Mouse (Mus musculus) ovary, postnatal 36 days (tissue): ENCODE data around the gene Rsph1.

ENCODE experiments used
- DNase-seq: peaks from one replicate; pipeline ENCODE4 v3.0.0; 2022; ENCODE audit warnings: low spot score, mixed read lengths

Rsph1 gene

DNA sequence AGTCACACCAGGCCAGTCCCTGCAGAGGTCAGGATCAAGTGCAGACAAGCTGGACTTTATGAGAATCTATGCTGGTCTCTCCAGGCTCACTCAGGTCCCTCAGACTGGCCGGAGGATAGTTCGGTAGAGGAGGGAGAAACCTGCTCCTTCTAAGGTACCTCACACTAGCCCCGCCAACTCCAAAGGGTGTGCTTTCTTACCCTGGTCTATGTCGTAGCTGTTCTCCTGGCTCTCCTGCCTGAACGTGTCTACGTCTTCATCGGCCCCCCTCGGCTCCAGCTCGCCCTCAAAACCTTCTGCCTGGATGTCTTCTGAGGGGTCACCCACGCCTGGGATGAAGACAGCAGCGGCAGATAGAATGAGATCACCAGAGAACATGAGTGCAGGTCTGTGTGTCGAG, 19.3 kb downstream of the Rsph1 start:
- DNase-seq = no peak

DNA sequence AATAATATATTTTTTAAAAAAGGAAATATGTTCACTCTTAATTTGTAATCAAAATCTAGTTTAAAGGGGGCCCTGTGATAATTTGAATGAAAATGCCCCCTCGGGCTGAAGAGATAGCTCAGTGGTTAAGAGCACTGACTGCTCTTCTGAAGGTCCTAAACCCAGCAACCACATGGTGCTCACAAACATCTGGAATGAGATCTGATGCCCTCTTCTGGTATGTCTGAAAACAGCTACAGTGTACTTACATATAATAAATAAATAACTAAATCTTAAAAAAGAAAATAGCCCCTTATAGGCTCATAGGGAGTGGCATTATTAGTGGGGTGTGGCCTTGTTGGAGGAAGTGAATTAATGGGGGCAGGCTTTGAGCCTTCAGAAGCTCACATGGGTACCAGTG, 20.0 kb downstream of the Rsph1 start:
- DNase-seq = no peak

DNA sequence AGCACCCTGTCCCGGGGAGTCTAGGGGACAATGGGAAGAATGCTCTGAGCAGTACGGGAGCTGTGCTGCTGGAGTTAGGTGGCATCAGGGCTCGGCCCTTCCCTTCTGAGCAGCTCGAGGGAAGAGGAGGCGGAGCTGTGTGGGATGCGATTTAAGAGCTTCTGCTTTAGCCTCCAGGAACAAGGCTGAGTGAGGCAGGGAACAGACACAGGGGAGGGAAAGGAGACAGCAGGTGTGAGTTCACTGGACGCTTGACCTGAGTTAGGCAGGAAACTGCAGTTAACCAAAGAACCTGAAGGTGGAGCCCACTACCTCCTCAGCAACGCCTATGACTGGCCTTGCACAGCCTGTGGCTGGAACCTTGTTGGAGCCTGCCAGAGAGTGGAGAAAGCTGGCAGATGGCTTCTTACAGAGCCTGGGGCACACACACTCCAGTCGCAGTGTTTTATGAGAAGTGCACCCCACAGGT, 22.7 kb downstream of the Rsph1 start:
- DNase-seq = peak; percentile 72

DNA sequence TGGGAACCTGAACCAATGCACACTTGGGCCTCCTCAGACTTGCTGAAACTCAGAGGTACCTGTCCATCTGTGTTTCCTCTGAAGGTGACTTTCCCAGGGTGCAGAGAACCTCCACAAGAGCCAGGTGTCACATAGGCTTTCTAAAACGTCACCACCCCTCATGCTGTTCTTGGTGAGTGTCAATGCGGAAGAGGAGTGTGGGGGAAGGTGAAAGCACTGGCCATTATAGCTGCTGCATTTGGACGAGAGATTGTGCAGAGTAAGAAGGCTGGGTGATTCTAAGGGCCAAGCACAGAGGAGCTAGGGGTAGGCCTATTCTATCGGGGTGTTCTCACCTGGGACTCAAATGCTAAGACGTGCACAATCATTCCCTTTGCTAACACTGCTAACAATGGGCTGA, 23.2 kb downstream of the Rsph1 start:
- no peak for DNase-seq

DNA sequence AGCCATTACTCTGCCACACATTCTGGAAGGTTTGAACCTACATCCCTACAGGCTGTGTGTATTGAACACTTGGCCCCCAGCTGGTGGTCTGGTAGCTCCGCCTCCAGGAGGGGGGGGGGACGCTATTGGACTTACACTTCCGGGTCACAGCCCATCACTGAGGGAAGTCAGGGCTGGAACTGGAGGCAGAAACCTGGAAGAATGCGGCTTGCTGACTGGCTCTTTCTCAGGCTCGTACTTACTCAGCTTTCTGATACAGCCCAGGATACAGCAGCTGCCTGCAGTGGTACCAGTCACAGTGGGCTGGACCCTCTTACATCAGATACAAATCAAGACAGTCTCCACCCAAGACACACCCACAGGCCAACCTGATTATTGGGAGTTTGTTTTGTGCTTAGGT, 30.0 kb downstream of the Rsph1 start:
- DNase-seq = no peak

DNA sequence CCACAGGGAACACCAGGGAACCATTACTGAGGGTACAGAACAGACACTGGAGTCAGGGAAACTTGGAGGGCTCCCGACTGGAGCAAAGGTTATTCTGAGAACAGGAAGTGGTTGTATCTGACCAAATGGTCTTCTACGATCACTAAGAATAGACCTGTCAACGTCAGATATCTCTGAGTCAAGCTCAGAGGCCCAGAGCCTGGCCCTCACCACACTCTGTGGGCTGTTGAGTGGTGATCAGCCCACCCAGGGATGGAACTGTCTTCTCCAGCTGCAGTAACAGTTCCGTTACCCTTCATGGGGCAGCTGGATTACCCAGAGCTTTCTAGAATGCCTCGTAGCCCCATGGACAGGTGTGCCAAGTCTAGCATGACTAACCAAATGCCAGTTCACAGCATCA, 31.9 kb downstream of the Rsph1 start:
- DNase-seq = no peak

DNA sequence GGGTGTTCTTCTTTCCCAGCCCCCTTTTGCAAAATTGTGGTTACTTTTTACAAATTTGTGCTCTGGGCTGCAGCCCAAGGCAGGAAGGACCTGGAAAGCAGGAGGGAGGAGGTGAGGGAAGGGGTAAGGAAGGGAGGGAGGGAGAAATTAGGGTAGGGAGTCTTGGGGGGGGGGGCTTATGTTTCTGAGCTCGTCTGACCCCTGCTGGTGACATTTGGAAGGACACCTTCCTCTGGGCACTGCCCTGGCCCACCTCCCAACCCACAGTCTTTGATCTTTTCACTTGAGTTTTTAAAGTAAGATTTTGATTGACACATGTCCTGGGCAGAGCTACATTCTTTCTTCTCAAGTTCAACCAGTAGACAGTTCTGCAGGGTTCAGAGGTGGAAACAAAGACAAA, 34.4 kb downstream of the Rsph1 start:
- DNase-seq = no peak

DNA sequence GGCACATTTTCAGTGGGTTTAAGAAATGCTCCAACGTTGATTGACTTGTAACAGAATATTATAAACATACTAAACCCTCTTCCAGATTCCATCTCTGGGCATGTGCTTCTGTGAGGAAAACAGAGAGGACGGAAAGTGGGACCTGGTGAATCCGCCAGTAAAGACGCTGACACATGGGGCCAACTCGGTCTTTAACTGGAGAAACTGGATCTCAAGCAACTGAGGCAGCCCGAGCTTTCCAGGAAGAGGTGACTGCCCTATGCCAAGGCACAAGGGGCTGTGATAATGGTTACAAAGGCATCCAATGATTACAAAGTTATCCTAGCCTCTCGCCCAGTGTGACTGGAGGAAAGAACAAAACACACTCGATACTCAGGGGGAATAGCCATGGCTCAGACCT, 36.0 kb downstream of the Rsph1 start:
- no peak for DNase-seq

DNA sequence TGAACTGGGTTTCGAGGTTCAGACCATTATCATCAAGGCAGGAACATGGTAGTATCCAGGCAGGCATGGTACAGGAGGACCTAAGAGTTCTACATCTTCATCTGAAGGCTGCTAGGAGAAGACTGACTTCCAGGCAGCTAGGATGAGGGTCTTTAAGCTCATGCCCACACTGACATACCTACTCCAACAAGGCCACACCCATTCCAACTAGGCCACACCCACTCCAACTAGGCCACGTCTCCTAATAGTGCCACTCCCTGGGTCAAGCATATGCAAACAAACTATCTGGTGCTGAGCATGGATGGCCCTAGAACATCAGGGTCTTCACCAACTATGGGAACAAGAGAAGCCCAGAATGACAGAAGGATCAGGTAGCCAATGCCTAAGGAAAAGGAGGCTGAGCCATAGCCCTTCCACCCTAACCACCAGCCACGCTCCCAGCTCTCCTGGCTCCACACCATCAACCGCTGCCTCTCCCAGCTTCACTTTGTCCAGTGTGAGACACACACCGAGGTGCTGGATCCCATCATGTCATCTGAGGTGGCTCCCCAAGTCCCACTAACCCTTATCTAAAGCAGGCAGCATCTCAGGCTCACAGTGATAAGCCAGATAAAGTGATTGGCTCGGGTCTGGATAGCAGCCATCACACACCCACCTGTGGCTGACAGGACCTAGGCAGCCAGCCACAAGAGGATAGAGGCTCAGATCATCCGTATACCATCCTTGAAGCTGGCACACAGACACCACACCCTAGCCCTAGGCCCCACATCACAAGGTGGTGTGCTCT, 38.8 kb downstream of the Rsph1 start:
- no peak for DNase-seq

DNA sequence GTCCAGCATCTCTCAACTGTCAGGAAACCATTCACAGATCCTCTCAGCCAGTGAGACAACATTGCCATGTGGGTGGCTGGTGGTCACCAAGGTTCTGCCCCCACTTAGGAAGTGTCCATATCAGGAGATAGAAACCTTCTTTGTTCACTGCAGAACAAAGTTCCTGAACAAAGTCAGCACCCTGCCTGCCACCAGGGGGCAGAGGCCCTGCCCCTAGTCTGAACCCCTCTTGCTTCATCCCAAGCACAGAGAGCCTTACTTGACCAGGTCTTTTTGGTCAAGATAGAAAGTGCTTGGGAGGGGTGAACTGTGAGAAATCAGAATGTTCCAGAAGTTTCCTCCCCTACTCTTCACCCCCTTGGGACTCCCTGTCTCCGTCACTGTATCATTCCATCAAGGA, 41.3 kb downstream of the Rsph1 start:
- no peak for DNase-seq

DNA sequence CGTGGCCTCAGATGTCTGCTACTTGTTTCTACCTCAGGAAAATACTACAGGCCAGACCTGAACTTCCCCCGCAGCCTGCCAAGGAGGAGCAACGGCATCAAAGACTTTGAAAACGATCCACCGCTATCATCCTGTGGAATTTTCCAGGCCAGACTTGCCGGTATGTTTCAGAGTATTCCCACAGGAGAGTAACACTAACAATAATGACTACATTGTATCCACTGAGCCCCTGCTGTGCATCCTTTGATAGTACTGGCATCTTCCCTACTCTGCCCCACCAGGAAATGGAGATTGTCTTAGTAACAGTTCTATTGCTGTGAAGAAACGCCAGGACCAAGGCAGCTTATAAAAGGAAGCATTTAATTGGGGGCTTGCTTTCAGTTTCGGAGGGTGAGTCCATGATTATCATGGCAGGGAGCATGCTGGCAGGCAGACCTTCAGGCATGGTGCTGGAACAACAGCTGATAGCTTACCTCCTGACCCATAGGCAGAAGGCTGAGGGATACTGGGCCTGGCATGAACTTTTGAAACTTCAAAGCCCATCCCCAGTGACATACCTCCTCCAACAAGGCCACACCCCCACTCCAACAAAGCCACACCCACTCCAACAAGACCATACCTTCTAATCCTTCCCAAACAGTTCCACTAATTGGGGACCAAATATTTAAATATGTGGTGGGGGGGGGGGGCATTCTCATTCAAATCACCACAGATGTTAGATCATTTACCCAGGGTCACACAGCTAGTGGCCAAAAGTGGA, 44.8 kb downstream of the Rsph1 start:
- DNase-seq = no peak

DNA sequence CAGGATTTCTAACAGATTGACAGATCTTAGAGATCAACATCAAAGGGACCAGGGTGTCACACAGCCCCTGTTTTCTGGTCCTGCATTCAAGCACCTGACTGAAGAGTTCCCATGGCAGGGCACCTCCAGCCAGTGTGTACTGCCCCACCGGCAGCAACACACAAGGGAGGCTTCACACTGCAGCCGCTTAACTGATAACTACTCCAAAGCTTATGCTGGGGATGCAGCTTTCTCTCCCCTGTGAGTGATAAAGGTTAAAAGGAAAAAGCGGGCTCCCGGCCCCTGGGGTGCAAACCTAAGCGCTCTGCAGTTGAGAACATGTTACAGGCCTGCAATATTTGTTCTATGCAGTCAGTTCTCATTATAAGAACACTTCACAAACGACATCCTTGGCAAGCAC, 45.4 kb downstream of the Rsph1 start:
- no peak for DNase-seq

DNA sequence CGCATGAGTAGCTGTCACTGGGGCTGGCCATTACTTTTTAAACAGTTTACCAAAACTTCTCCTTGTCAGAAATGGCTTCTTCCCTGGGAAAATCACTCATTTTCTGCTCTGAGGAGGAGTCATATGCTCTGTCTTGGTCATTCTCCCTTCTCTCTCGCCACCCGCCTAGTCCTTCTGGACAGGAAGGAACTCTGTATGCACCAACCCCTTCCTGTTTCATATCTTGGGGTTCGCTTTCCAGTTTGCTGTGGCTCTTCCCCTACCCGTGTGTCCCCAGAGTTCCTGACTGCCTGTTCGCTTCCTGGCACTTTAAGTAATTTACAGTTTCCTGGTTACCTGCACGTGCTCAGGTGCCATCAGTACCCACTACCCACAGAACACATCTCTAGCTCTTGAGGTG, 50.3 kb downstream of the Rsph1 start:
- no peak for DNase-seq

DNA sequence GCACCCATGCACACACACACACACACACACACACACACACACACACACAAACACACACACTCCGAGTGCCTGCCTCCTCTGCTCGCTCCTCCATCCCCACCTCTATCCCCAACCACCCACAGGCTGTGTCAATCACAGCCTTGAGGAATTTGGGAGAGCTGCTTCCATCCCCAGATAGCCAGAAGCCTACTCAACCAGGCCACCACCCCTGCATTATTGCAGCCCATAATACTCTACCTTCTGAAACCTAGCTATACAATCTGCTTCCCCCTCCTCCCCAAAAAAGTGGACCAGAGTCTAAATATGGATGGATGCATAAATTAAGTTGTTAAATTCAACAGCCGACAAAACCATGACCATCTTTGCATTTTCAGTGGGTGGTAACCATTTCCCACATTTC, 50.8 kb downstream of the Rsph1 start:
- DNase-seq = no peak

DNA sequence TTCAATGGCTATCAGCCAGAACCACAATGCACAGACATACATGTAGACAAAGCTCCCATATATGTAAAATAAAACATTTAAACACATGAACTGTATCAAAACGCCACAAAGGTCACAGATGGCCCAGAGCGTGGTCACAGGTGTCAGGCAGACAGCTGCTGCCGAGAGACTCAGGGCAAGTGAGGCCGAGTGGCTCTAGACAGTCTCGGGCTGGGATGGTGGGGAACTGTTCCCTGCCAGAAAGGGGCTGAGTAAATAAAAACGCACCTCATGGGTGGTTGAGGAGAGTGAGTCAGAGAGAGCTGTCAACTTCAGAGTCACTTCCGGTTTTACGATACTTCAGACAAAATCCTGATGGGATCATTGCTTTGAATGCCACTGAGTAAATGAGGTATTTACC, 52.6 kb downstream of the Rsph1 start:
- no peak for DNase-seq

DNA sequence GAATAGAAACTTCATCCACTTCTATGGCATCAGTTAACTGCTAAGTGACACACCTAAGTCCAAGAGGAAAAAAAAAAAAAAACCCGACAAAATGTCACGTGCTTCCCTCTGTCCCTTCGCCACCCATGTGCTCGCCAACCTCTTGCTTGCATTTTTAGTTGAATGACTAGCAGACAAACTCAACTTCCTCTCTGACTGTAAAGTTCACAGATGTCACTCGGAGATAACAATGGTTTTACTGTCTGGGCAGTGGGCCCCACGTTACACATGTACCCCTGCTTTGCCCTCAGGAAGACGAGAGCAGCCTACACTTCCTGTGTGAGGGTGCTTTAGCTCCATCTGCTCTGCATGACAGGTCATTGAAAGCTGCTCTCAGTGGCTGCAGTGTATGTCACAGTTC, 53.3 kb downstream of the Rsph1 start:
- no peak for DNase-seq

DNA sequence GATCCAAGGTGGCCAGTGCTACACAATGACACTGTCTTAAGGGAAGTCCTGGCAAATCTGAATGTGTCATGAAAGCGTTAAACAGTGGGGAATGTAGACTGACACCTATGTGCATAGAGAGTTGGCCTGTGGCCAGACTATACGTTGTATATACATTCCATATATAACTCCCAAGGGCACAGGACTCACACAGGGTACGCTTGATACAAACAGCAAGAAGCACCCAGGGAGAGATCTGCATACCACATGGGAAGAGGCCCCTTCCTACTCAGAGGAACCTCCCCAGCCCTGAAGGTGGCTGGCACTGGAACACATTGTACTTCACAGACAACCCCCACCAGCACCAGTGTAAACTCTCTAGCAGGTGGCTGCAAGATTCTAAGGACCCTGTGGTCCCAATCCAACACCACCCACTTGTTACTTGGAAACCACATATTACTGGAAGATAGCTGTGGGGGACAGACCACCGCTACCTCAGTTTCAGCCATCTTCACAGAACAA, 54.3 kb downstream of the Rsph1 start:
- no peak for DNase-seq

DNA sequence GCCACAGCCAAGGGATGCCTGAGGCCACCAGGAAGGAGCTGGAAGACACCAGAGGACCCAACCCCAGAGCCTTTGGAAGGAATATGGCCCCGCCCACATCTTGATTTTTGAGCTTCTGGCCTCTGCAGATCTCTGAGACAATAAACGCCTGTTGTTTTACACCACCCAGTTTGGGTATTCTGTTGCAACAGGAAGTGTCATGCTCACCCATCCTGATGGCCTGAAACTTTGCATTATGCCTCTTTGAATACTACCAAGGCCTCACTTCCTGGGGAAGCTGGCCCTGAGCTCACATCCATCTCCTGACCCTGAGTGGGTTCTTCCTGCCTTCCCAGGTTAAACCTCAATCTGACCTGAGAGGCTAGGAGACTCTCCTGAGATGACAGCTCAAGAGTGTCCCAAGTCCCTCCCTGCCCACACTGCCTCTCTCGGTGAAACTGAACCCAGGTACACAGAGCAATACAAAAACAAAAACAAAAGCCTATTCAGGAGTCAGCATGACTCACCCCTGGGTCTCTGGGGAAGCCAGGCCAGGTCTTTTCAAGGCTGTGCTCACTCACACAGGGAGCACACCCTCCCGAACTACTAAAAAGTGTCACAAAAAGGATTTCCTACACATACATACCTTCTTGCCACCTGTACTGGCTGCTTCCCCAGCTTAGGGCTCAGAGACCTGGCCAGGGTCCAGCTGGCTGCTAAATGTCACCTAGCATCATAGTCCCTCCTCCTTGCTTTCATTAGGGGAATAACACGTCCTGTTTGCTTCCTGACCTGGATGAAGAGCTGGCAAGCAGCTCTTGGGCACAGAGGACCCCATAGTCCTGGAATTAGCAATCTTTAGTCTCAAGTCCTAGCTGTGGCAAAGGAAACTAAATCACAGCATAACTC, 60.9 kb downstream of the Rsph1 start:
- DNase-seq = no peak

DNA sequence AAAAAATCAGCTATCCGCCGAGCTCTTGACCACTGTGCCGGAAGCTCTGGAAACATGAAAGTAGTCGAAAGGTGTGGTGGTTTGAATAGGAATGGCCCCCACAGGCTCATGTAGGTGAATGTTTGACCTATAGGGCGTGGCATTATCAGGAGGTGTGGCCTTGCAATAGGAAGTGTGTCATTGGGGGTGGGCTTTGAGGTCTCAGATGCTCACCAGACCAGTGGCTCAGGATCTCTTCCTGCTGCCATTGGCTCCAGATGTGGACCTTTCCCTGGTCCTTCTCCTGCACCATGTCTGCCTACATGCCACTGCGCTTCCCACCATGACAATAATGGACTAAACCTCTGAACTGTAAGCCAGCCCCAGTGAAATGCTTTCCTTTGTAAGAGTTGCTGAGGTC, 65.3 kb downstream of the Rsph1 start:
- no peak for DNase-seq

DNA sequence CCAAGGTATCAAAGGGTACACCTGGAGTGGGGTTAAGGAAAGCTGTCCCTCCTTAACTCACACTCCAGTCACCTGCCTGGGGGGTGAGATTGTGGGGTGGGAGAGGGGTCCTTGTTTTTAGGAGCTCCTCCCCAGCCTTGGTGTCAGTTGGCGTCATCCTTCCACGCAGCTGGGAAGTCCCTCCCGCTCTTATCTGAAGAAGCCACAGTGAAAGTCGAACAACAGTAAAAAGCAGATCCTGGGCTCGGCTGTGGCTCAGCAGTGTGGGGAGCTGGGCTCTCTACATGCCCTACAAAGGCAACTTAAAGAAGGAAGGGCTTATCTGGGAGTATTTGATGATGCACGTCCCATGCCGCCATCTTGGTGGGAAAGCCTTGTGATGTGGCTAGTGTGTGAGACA, 66.9 kb downstream of the Rsph1 start:
- DNase-seq = no peak

DNA sequence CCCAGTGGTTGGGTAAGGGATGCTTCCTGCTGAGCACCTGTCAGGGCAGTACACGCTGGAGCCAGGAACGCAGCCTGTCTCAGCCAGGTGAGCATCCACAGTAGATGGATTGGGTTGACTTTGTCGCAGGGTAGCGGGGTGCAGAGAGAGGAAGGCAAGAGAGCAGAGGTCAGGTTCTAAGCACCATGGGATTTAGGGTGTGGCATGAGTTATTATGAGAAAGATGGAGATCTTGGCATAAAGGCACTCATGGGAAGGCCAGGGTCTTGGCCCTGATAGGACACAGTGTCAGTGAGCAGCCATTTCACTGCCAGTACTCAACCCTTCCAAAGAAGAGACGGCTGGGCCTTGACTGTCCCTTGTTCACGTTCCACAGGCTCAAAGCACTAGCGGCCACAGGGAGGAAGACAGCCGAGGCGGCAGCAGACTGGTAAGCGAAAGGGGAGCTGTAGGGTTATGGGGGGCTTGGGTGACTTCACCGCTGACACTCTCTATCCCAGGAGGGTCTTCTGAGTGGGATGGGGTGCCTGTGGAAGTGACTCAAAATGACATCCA, 67.7 kb downstream of the Rsph1 start:
- no peak for DNase-seq

DNA sequence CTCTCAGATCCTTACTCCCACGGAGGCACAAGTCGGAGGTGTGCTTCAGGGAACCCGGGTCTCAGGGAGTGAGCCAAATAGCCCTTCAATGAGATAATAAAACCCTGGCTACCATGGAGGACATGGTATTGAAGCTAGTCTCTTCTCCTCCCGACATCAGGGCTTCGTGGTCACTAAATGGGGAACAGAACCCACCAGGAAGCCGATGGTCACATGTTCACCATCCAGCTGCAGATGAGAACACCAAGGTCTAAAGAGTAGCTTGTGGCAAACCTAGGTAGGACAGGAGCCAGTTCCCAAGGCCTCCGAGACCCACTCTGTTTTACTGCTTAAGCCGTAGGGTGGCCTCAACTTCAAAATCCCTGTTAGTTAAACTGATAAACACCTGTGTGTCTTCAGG, 68.5 kb downstream of the Rsph1 start:
- no peak for DNase-seq
